Mouse (Mus musculus) 3134 (cell line): ENCODE results near the gene Lrrc26.

Experiments used
- DNase-seq: peaks from one replicate; pipeline ENCODE4 v3.0.0-alpha.2; 2011; ENCODE audit warnings: low spot score; ENCODE audit not compliant: insufficient read length; ENCODE audit errors: extremely low read depth

Gene Lrrc26

GRCm38 (mm10) chr2:25265897-25266656 lies 23.6 kb upstream of the Lrrc26 start:
- DNase-seq, result peak; percentile 54

- DNase-seq, result no peak
These were observed 23.0 kb upstream of the Lrrc26 start for GRCm38 (mm10) chr2:25266720-25267119.

DNA sequence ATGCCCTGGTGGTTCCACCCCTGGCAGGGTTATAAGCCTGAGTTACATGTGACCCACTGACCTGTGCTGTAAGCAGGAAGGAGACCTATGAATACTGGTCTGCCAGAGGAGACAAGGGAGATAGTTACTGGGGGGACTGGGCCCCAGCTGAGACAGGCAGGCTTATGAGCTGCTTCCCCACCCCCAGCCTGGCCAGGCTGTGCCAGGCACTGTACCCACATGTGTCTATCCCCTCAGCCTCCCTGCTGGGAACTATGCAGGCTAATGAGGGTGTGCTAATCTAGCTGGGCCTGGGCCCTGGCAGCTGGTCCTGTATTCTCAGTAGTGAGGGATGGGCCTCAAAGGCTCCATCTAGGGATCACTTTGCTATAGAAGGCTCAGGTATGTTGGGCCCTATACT lies 22.5 kb upstream of the Lrrc26 start:
- no peak for DNase-seq

GRCm38 (mm10) chr2:25267746-25268309 lies 21.9 kb upstream of the Lrrc26 start:
- no peak for DNase-seq

GRCm38 (mm10) chr2:25271827-25272511 lies 17.7 kb upstream of the Lrrc26 start, which contains the start of the genes Ssna1 and Anapc2:
Gene Ssna1 (minus strand): TSS chr2:25272438.
Gene Anapc2 (plus strand): TSS chr2:25272478.
- peak; percentile 97 for DNase-seq

DNA sequence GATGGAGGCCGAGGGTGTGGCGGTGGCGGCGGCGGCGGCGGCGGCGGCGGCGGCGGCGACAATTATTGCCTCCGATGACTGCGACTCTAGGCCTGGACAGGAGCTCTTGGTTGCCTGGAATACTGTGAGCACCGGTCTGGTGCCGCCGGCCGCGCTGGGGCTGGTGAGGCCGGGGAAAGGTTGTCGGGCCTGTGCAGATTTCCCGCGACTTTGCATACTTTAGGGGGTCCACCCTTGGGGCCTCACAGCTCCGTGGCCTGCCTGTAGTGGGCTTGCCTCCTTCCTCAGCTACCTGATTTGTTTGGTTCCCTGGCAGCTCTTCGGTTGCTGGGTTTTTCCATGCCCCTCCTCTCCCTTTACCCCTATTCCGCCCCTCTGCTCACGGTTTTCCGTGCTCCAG lies 17.2 kb upstream of the Lrrc26 start:
- DNase-seq, result no peak

DNA sequence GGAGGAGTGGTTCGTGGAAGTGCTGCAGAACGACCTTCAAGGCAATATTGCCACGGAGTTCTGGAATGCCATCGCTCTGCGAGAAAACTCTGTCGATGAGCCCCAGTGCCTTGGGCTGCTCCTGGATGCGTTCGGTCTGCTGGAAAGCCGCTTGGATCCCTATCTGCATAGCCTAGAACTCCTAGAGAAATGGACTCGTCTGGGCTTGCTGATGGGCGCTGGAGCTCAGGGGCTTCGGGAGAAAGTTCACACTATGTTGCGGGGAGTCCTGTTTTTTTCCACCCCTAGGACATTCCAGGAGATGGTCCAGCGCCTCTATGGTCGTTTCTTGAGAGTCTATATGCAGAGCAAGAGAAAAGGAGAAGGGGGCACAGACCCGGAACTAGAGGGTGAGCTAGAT lies 16.7 kb upstream of the Lrrc26 start:
- no peak for DNase-seq

DNA sequence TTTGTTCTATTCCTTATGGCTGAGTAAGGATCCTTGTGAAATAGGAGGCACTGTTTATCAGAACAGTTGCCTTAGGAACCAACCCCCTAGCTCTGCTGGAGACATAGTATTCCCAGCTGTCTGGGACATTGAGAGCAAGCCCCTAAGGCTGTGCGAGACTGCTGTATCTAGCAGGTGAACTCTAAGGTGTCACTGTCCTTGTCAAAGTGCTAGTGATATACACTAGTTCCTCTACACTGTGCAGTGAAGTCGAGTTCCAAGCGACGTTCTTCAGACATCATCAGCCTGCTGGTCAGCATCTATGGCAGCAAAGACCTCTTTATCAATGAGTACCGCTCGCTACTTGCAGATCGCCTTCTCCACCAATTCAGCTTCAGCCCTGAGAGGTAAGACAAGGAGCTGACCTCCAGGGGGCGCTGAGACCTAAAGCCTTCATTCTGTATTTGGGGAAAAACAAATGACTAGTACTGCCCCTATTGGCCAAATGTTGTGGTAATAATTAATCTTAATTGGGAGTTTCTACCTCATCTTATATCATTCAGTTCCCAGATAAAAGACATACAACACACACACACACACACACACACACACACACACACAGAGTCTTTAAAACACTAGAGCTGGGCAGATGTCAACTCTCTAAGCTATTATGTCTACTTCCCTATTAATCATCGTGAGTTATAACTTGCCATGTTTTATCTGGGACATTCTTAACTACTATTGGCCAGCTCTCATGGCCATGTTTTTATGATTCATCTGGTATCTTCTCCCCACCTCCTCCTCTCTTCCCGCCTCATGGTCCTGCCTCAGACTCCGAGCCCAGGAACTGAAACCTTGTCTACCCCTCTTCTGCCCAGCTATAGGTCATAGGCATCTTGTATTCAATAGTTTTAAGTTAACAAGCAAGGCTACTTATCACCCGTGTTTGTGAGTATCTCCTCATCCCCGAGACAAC lies 10.5 kb upstream of the Lrrc26 start:
- no peak for DNase-seq

DNA sequence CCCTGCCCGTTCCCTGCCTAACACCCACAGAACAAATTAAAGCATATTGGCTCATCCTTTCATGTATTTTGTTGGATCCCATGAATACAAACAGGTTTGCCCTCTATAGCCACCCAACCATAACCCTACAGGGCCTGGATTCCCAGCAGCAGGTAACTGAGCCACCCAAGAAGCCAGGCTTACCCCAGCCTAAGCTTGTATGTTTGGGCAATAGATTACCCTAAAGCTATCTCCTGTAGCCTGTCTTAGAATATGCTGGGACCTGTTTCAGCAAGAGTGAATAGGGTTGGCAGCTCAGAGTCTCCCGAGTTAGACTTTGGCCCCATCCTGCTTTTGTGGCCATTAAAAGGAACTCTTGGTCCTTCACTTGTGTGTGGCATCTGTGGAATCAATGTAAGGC lies 4.2 kb upstream of the Lrrc26 start:
- no peak for DNase-seq

DNA sequence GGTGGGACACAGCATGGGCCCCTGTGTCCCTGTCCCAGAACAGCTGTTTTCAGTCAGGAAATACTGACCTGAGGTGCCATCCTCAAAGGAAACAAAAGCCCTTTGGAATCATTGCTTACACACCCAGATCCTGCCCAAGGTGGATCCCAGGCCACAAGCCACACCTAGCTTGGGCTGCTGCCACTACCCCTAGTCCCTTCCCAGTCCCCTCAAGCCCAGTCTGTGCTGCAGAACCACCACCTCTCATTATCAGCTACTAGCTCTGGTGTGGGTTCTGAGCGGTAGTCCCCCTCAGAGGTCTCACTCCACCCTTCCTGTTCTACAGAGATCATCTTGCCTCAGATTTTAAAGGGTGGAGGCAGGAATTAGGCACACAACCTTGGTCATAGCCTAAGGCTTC lies 3.4 kb upstream of the Lrrc26 start:
- DNase-seq, result no peak

GRCm38 (mm10) chr2:25286837-25287636 lies 2.7 kb upstream of the Lrrc26 start:
- peak; percentile 36 for DNase-seq

GRCm38 (mm10) chr2:25287927-25288649 lies 1.6 kb upstream of the Lrrc26 start, which contains the start of gene Tmem210:
Gene Tmem210 (plus strand): TSS chr2:25288145.
- DNase-seq, result no peak

- peak; percentile 33 for DNase-seq
These were observed 875 bp upstream of the Lrrc26 start for GRCm38 (mm10) chr2:25288734-25289345.

DNA sequence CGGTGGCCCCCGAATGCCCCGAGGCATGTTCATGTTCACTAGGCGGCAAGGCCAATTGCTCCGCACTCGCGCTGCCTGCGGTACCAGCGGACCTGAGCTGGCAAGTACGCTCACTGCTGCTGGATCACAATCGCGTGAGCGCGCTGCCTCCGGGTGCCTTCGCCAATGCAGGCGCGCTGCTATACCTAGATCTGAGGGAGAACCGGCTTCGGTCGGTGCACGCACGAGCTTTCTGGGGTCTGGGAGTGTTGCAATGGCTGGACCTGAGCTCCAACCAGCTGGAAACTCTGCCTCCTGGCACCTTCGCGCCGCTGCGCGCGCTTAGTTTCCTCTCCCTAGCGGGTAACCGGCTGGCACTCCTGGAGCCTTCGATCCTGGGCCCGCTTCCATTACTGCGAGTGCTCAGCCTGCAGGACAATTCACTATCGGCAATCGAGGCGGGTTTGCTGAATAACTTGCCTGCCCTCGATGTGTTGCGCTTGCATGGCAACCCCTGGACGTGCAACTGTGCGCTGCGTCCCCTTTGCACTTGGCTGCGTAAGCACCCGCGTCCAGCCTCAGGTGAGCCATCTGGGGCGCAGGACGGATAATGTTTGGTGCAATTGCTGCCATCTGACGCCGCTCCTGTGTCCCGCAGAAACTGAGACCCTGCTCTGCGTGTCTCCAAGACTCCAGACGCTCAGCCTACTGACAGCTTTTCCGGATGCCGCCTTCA lies 543 bp downstream of the Lrrc26 start:
- no peak for DNase-seq

- DNase-seq, result no peak
These were observed 1.1 kb downstream of the Lrrc26 start for GRCm38 (mm10) chr2:25290816-25291130.

GRCm38 (mm10) chr2:25291184-25292053 lies 1.7 kb downstream of the Lrrc26 start:
- DNase-seq, result no peak

GRCm38 (mm10) chr2:25292054-25292544 lies 2.4 kb downstream of the Lrrc26 start:
- no peak for DNase-seq
